Mouse (Mus musculus): Measurements from ENCODE around the gene Mmrn2. TPM values are rescaled to one million over a fixed set of nuclear protein-coding genes. Genes with fewer than 3 reads are reported as not detected.

Mmrn2 gene
- total and polyA plus RNA-seq, 2 experiments from 2014 or later = 2.6 to 8.1 TPM

GRCm38 (mm10) chr14:34451872-34452271 is 76.6 kb downstream of the Mmrn2 start:
- Histone ChIP-seq H3K9me3 (ENCODE audit: low read length) (no peaks in the 10 kb centered on the region), H3K27ac (no peak overlapping the region), H3K4me2 (ENCODE audit: low read depth, low read length) (no peak overlapping the region), H3K36me3 (ENCODE audit: insufficient read depth, low read length) (no peaks in the 10 kb centered on the region), H3K9ac (replicated peaks; ENCODE audit: low read length) (no peak overlapping the region), H3K4me3 (ENCODE audit: low read length) (no peak overlapping the region), H3K27me3 (ENCODE audit: insufficient read depth, low read length) (no peaks in the 10 kb centered on the region), H3K4me1 (ENCODE audit: insufficient read depth, low read length) (no peaks in the 10 kb centered on the region)
- ATAC-seq (no peak), DNase-seq (ENCODE audit: low spot score) (no peak)
- TF ChIP-seq CTCF (IDR thresholded peaks at IDR 0.05; ENCODE audit: low read depth) = no peak

DNA sequence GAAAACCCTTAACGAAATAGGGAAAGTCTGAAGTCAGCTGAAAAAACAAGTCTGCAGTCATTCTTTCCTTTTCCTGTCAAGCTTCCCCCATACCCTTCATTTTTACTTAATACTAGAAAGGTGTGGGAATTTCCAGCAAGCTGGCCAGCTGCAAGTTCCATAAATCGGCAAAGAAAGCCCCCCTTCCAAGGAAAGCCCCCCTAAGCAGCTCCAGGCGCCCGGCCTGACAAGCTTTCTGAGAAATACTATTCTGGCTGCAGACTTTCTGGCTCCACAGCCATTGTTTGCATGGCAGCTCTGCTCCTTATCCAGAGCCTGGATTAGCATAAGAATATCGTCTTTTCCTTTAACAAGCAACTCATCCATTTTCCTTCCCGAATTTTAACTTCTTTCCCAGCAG is 78.4 kb downstream of the Mmrn2 start:
- no peak overlapping the region for H3K4me3 ChIP-seq (ENCODE audit: low read length)
- ATAC-seq (peak; percentile 61), DNase-seq (ENCODE audit: low spot score) (peak; percentile 48)
- TF ChIP-seq CTCF (IDR thresholded peaks at IDR 0.05; ENCODE audit: low read depth) = no peak
- H3K27me3 ChIP-seq (ENCODE audit: insufficient read depth, low read length) = no peaks in the 10 kb centered on the region
- 13% methylated on average over 6 of the region's 6 CpGs for WGBS
- no peak overlapping the region for H3K4me2 ChIP-seq (ENCODE audit: low read depth, low read length)
- no peaks in the 10 kb centered on the region for H3K9me3 ChIP-seq (ENCODE audit: low read length)
- peak overlapping the region; percentile 63 for H3K27ac ChIP-seq
- H3K36me3 ChIP-seq (ENCODE audit: insufficient read depth, low read length) = no peaks in the 10 kb centered on the region
- H3K4me1 ChIP-seq (ENCODE audit: insufficient read depth, low read length) = no peaks in the 10 kb centered on the region
- H3K9ac ChIP-seq (replicated peaks; ENCODE audit: low read length) = no peak overlapping the region

Other genes starting within 250 kb of the Mmrn2 start
- gene Npy4r, start 223.0 kb upstream of the Mmrn2 start, total RNA-seq (2014; rRNA removed) = 0.21 and 0.25 TPM in 2 replicates
- gene Npy4r, start 223.0 kb upstream of the Mmrn2 start, polyA plus RNA-seq (2015; fragmentation: Nextera tagmentation; extraction: Ambion mirVana) = 0.11 and 0.24 TPM in 2 replicates
- gene Gprin2, start 173.8 kb upstream of the Mmrn2 start, total RNA-seq (2014; rRNA removed) = 31.7 and 33.6 TPM in 2 replicates
- gene Gprin2, start 173.8 kb upstream of the Mmrn2 start, polyA plus RNA-seq (2015; fragmentation: Nextera tagmentation; extraction: Ambion mirVana) = 4.3 and 8.1 TPM in 2 replicates
- 0.63 and 2.1 TPM in 2 replicates for gene Syt15, start 155.9 kb upstream of the Mmrn2 start, total RNA-seq (2014; rRNA removed)
- gene Syt15, start 155.9 kb upstream of the Mmrn2 start, polyA plus RNA-seq (2015; fragmentation: Nextera tagmentation; extraction: Ambion mirVana) = 0.83 and 1.1 TPM in 2 replicates
- 4.0 and 5.8 TPM in 2 replicates for gene Shld2, start 65.0 kb upstream of the Mmrn2 start, total RNA-seq (2014; rRNA removed)
- 9.2 and 11.4 TPM in 2 replicates for gene Shld2, start 65.0 kb upstream of the Mmrn2 start, polyA plus RNA-seq (2015; fragmentation: Nextera tagmentation; extraction: Ambion mirVana)
- 243 and 272 TPM in 2 replicates for gene Glud1, start 64.7 kb upstream of the Mmrn2 start, total RNA-seq (2014; rRNA removed)
- 143 and 153 TPM in 2 replicates for gene Glud1, start 64.7 kb upstream of the Mmrn2 start, polyA plus RNA-seq (2015; fragmentation: Nextera tagmentation; extraction: Ambion mirVana)
- gene Fam25c, start 20.0 kb upstream of the Mmrn2 start, total RNA-seq (2014; rRNA removed) = not detected in 2 replicates
- not detected in 2 replicates for gene Fam25c, start 20.0 kb upstream of the Mmrn2 start, polyA plus RNA-seq (2015; fragmentation: Nextera tagmentation; extraction: Ambion mirVana)
- 49.5 and 65.3 TPM in 2 replicates for gene Sncg, start 676 bp upstream of the Mmrn2 start, total RNA-seq (2014; rRNA removed)
- 164 and 165 TPM in 2 replicates for gene Sncg, start 676 bp upstream of the Mmrn2 start, polyA plus RNA-seq (2015; fragmentation: Nextera tagmentation; extraction: Ambion mirVana)
- gene Bmpr1a, start 127.9 kb downstream of the Mmrn2 start, total RNA-seq (2014; rRNA removed) = 52.5 and 53.8 TPM in 2 replicates
- 20.6 and 21.1 TPM in 2 replicates for gene Bmpr1a, start 127.9 kb downstream of the Mmrn2 start, polyA plus RNA-seq (2015; fragmentation: Nextera tagmentation; extraction: Ambion mirVana)
- not detected in 2 replicates for gene 9230112D13Rik, start 147.3 kb downstream of the Mmrn2 start, total RNA-seq (2014; rRNA removed)
- not detected in 2 replicates for gene 9230112D13Rik, start 147.3 kb downstream of the Mmrn2 start, polyA plus RNA-seq (2015; fragmentation: Nextera tagmentation; extraction: Ambion mirVana)
- 1.6 and 1.7 TPM in 2 replicates for gene Ldb3, start 213.2 kb downstream of the Mmrn2 start, total RNA-seq (2014; rRNA removed)
- gene Ldb3, start 213.2 kb downstream of the Mmrn2 start, polyA plus RNA-seq (2015; fragmentation: Nextera tagmentation; extraction: Ambion mirVana) = 1.3 and 1.4 TPM in 2 replicates
- not detected in 2 replicates for gene Opn4, start 224.7 kb downstream of the Mmrn2 start, total RNA-seq (2014; rRNA removed)
- 0.14 TPM in 1 of 2 replicates, not detected in the other for gene Opn4, start 224.7 kb downstream of the Mmrn2 start, polyA plus RNA-seq (2015; fragmentation: Nextera tagmentation; extraction: Ambion mirVana)